Mouse (Mus musculus) liver, embryonic 11.5 days (tissue): ENCODE data around the gene Gpr89. TPM values are rescaled to one million over a fixed set of nuclear protein-coding genes. Genes with fewer than 3 reads are reported as not detected.

Source experiments
- ATAC-seq: fragments of 200-750 bp; cut with Nextera tagmentation; replicated peaks from 2 replicates; pipeline ENCODE4 v1.8.0; 2017; ENCODE audit warnings: moderate number of reproducible peaks, mild to moderate bottlenecking, moderate TSS enrichment, moderate library complexity; ENCODE audit not compliant: low FRiP score
- DNase-seq: peaks from one replicate; pipeline ENCODE4 v3.0.0-alpha.2; 2017; ENCODE audit warnings: low spot score
- H3K27ac ChIP-seq: fragments of 300-500 bp; sonication (generic); 2 replicates; pipeline ENCODE4 v1.5.1; 2014; ENCODE audit warnings: mild to moderate bottlenecking, low read depth, low read length, control low read depth
- H3K27me3 ChIP-seq: fragments of 300-500 bp; sonication (generic); replicated peaks from 2 replicates; pipeline ENCODE4 v1.6.1; 2014; ENCODE audit warnings: low read length, mixed read lengths; ENCODE audit not compliant: control insufficient read depth, insufficient read depth
- H3K36me3 ChIP-seq: fragments of 300-500 bp; sonication (generic); 2 replicates; pipeline ENCODE4 v1.6.1; 2014; ENCODE audit warnings: mild to moderate bottlenecking, low read length, moderate library complexity, mixed read lengths; ENCODE audit not compliant: control insufficient read depth, insufficient read depth
- H3K4me1 ChIP-seq: fragments of 300-500 bp; sonication (generic); replicated peaks from 2 replicates; pipeline ENCODE4 v1.6.1; 2014; ENCODE audit warnings: low read length, mixed read lengths; ENCODE audit not compliant: control insufficient read depth, insufficient read depth
- H3K4me2 ChIP-seq: fragments of 300-500 bp; sonication (generic); 2 replicates; pipeline ENCODE4 v1.6.1; 2014; ENCODE audit warnings: mild to moderate bottlenecking, control low read depth, moderate library complexity
- H3K4me3 ChIP-seq: fragments of 300-500 bp; sonication (generic); 2 replicates; pipeline ENCODE4 v1.5.1; 2014; ENCODE audit warnings: low read depth, low read length, control low read depth
- H3K9ac ChIP-seq: fragments of 300-500 bp; sonication (generic); 2 replicates; pipeline ENCODE4 v1.6.1; 2014; ENCODE audit warnings: low read depth, low read length, control low read depth
- H3K9me3 ChIP-seq: fragments of 300-500 bp; sonication (generic); 2 replicates; pipeline ENCODE4 v1.6.1; 2016; ENCODE audit warnings: low read length, inconsistent platforms, mixed read lengths; ENCODE audit not compliant: control insufficient read depth
- WGBS: fragments of 180-500 bp; shearing (Covaris S2); extraction: QIAGEN DNeasy Blood & Tissue Kit; methylation state at CpG from one replicate; pipeline ENCODE4 v1.1.7; 2014; 5-methylcytosine and 5-hydroxymethylcytosine counted together
- polyA plus RNA-seq: library from polyadenylated mRNA; unstranded; fragments of >200 nt; fragmentation: Nextera tagmentation; extraction: Ambion mirVana; gene quantifications from 2 replicates; pipeline ENCODE4 v1.2.1, GENCODE M21; 2014

Gpr89 gene
- polyA plus RNA-seq, 1 experiment from 2014 or later = 50.2 TPM

- H3K27ac ChIP-seq = no peak overlapping the region
- no peak for DNase-seq
- no peak for ATAC-seq
- no peak overlapping the region for H3K4me2 ChIP-seq
- H3K9me3 ChIP-seq = no peaks in the 10 kb centered on the region
- no peaks in the 10 kb centered on the region for H3K4me1 ChIP-seq
- no peak overlapping the region for H3K4me3 ChIP-seq
- WGBS = 84% methylated on average over 4 of the region's 4 CpGs
- H3K9ac ChIP-seq = no peak overlapping the region
- no peaks in the 10 kb centered on the region for H3K36me3 ChIP-seq
- no peaks in the 10 kb centered on the region for H3K27me3 ChIP-seq
These were observed 19.5 kb upstream of the Gpr89 start for GRCm38 (mm10) chr3:96924631-96925030.

- no peaks in the 10 kb centered on the region for H3K36me3 ChIP-seq
- H3K27ac ChIP-seq = no peak overlapping the region
- WGBS = 70% methylated on average over 7 of the region's 7 CpGs
- H3K4me1 ChIP-seq = no peaks in the 10 kb centered on the region
- no peak overlapping the region for H3K4me2 ChIP-seq
- no peak for DNase-seq
- H3K9ac ChIP-seq = no peak overlapping the region
- no peak overlapping the region for H3K4me3 ChIP-seq
- ATAC-seq = no peak
- H3K27me3 ChIP-seq = no peaks in the 10 kb centered on the region
- H3K9me3 ChIP-seq = no peaks in the 10 kb centered on the region
These were observed 15.8 kb upstream of the Gpr89 start for GRCm38 (mm10) chr3:96920991-96921390.

DNA sequence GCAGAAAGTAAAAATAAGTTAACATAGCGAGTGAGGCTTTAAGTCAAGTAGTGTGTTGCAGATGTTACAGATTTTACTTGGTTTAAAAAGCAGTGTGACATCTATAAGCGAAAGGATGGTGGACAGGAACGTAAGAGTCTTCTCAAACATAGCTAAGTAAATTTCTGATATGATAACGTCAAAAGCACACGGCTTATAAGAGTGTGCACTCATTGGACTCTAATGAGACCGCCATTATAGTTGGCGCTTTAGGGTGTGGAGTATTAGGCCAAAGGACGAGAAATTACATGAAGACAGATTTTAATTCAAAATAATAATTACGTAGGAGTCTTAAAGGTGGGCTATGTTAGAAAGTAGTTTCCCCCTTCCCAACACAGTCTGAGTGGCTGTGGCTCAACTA is 446 bp upstream of the Gpr89 start:
- ATAC-seq (peak; percentile 25; the same call in 1 of the 2 replicates), DNase-seq (no peak)
- H3K27me3 ChIP-seq = peaks cover 3% of the 10 kb centered on the region
- H3K36me3 ChIP-seq = no peaks in the 10 kb centered on the region
- H3K27ac ChIP-seq = no peak overlapping the region
- 45% methylated on average over 9 of the region's 9 CpGs for WGBS
- H3K4me1 ChIP-seq = peaks cover 10% of the 10 kb centered on the region; the same call in 1 of the 2 replicates
- H3K9me3 ChIP-seq = no peaks in the 10 kb centered on the region
- peak overlapping the region; percentile 92 for H3K9ac ChIP-seq
- peak overlapping the region; percentile 89 for H3K4me2 ChIP-seq
- H3K4me3 ChIP-seq = peak overlapping the region; percentile 82

GRCm38 (mm10) chr3:96904393-96904792 is 753 bp downstream of the Gpr89 start, which contains the start of gene Gja5:
Gja5 (plus strand) TSS chr3:96904693.
- 8% methylated on average over 14 of the region's 14 CpGs for WGBS

GRCm38 (mm10) chr3:96902336-96902999 is 2.7 kb downstream of the Gpr89 start:
- no peak overlapping the region for H3K4me2 ChIP-seq
- no peak for DNase-seq
- H3K27ac ChIP-seq = no peak overlapping the region
- no peaks in the 10 kb centered on the region for H3K36me3 ChIP-seq
- WGBS = 83% methylated on average over 4 of the region's 4 CpGs
- no peaks in the 10 kb centered on the region for H3K9me3 ChIP-seq
- ATAC-seq = no peak
- H3K4me1 ChIP-seq = peaks cover 10% of the 10 kb centered on the region; the same call in 1 of the 2 replicates
- H3K27me3 ChIP-seq = no peaks in the 10 kb centered on the region; the same call in 1 of the 2 replicates
- H3K4me3 ChIP-seq = no peak overlapping the region
- no peak overlapping the region for H3K9ac ChIP-seq

More at GRCm38 (mm10) chr3:96904393-96904792, 753 bp downstream of the Gpr89 start, which contains the start of gene Gja5:
- DNase-seq (peak; percentile 33), ATAC-seq (no peak)
- peak within 1 kb of the TSS; percentile 92 for H3K9ac ChIP-seq
- peak within 1 kb of the TSS; percentile 89 for H3K4me2 ChIP-seq
- H3K4me1 ChIP-seq = peaks cover 10% of the 10 kb centered on the region; the same call in 1 of the 2 replicates
- no peaks in the 10 kb centered on the region; the same call in 1 of the 2 replicates for H3K27me3 ChIP-seq
- no peaks in the 10 kb centered on the region for H3K9me3 ChIP-seq
- peak within 1 kb of the TSS; percentile 82 for H3K4me3 ChIP-seq
- no peaks in the 10 kb centered on the region for H3K36me3 ChIP-seq
- H3K27ac ChIP-seq = no peak within 1 kb of the TSS

GRCm38 (mm10) chr3:96883690-96884089 is 21.5 kb downstream of the Gpr89 start:
- DNase-seq = no peak
- Histone ChIP-seq H3K4me2 (no peak overlapping the region), H3K27ac (no peak overlapping the region), H3K4me1 (no peaks in the 10 kb centered on the region), H3K36me3 (peaks cover 22% of the 10 kb centered on the region), H3K27me3 (no peaks in the 10 kb centered on the region), H3K4me3 (no peak overlapping the region), H3K9ac (no peak overlapping the region), H3K9me3 (no peaks in the 10 kb centered on the region)
- no peak for ATAC-seq
- WGBS = 93% methylated on average over 7 of the region's 7 CpGs

DNA sequence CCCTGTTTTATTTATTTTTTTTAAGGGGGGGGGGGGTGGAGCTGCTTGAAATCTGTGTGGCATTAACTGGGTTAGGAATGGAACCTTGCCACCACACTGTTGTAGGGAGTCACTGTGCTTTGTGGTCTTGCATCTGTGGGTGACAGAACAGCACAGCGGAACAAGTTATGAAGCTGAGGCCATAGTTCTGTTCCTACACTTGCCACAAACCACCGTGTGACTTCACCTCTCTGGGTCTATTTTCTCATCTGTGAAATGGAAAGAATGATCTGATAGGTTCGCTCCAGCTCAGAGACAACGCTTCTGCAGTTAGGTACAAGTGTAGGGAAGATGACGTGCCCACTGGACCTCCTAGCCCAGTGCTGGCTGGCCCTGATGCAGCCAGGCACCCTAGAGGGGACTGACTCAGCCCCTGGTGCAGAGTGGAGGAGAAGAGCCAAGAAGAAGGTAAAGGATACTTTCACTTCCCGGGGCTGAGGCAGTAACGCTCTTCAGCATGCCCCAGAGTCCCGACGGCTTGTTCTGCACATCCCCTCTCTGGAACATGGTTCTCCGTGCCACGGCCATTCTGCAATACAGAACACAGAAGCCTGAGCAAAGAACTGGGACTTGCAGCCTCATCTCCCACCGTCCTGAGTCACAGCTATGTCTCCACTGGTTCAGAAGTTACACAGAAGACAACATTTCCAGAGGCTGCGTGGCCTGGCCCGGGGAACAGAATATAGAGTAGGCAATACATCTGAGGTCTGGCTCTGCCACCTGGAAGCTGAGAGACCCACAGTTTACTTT is 22.9 kb downstream of the Gpr89 start:
- H3K4me1 ChIP-seq = no peaks in the 10 kb centered on the region
- H3K4me2 ChIP-seq = no peak overlapping the region
- no peak overlapping the region for H3K4me3 ChIP-seq
- DNase-seq (no peak), ATAC-seq (no peak)
- WGBS = 92% methylated on average over 14 of the region's 14 CpGs
- no peaks in the 10 kb centered on the region for H3K27me3 ChIP-seq
- H3K9me3 ChIP-seq = no peaks in the 10 kb centered on the region
- H3K36me3 ChIP-seq = peaks cover 26% of the 10 kb centered on the region
- no peak overlapping the region for H3K27ac ChIP-seq
- H3K9ac ChIP-seq = no peak overlapping the region

- no peak overlapping the region for H3K27ac ChIP-seq
- ATAC-seq (no peak), DNase-seq (no peak)
- no peaks in the 10 kb centered on the region for H3K4me1 ChIP-seq
- 86% methylated on average over 6 of the region's 6 CpGs for WGBS
- peaks cover 26% of the 10 kb centered on the region for H3K36me3 ChIP-seq
- H3K4me3 ChIP-seq = no peak overlapping the region
- no peak overlapping the region for H3K9ac ChIP-seq
- no peaks in the 10 kb centered on the region for H3K27me3 ChIP-seq
- no peak overlapping the region for H3K4me2 ChIP-seq
- no peaks in the 10 kb centered on the region for H3K9me3 ChIP-seq
These were observed 23.6 kb downstream of the Gpr89 start for GRCm38 (mm10) chr3:96881557-96881956.
